Mouse (Mus musculus): Measurements from ENCODE around the gene Nop10. TPM values are rescaled to one million over a fixed set of nuclear protein-coding genes. Genes with fewer than 3 reads are reported as not detected.
"Not testable (repeated sequence)": the region's sequence is repeated elsewhere in the genome, so short reads cannot be mapped to it uniquely, and the experiment has no call there.

Gene Nop10
- polyA plus RNA-seq, 1 experiment from 2014 or later = 160 TPM

- Histone ChIP-seq H3K36me3 (no peaks in the 10 kb centered on the region), H3K4me3 (peak overlapping the region; percentile 65), H3K4me1 (replicated peaks) (peaks cover 61% of the 10 kb centered on the region), H3K27me3 (no peaks in the 10 kb centered on the region), H3K27ac (no peak overlapping the region; the same call in 1 of the 2 replicates), H3K9ac (peak overlapping the region; percentile 87), H3K4me2 (peak overlapping the region; percentile 91), H3K9me3 (no peaks in the 10 kb centered on the region)
- WGBS = 43% methylated on average over 10 of the region's 10 CpGs
- ATAC-seq (ENCODE audit: low FRiP score) = no peak
Measured at GRCm38 (mm10) chr2:112266780-112267179, 5.1 kb downstream of the Nop10 start.

- Histone ChIP-seq H3K4me1 (replicated peaks) (peaks cover 57% of the 10 kb centered on the region), H3K9me3 (no peaks in the 10 kb centered on the region), H3K27me3 (no peaks in the 10 kb centered on the region), H3K27ac (no peak overlapping the region), H3K9ac (0 out of 2 replicates have a peak overlapping the region, but pooled peaks have one; percentile 15), H3K4me3 (peak overlapping the region; percentile 65), H3K36me3 (no peaks in the 10 kb centered on the region), H3K4me2 (peak overlapping the region; percentile 91)
- no peak for ATAC-seq (ENCODE audit: low FRiP score)
- WGBS = 87% methylated on average over 8 of the region's 8 CpGs
Measured at GRCm38 (mm10) chr2:112267547-112268269, 6.0 kb downstream of the Nop10 start.

DNA sequence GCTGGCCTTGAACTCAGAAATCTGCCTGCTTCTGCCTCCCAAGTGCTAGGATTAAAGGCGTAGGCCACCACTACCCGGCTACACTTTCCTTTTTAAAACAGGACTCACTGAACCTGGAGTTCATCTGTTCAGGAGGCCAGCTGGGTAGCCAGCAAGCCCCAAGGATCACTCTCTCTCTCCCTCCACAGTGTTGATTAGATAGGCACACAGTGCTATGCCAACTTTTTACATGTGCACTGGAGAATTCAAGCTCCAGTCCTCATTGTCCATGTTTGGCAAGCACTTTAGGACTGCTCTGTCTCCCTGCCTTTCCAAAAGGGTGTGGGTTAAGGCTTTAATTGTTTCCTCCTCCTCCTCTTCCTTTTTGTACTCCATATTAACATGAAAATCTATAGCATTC lies 8.3 kb downstream of the Nop10 start:
- Histone ChIP-seq H3K27me3 (no peaks in the 10 kb centered on the region), H3K4me2 (peak overlapping the region; percentile 25), H3K4me1 (replicated peaks) (peaks cover 43% of the 10 kb centered on the region), H3K27ac (no peak overlapping the region), H3K9ac (no peak overlapping the region), H3K36me3 (no peaks in the 10 kb centered on the region), H3K4me3 (no peak overlapping the region), H3K9me3 (no peaks in the 10 kb centered on the region)
- 85% methylated on average over 2 of the region's 2 CpGs for WGBS
- ATAC-seq (ENCODE audit: low FRiP score) = no peak

- H3K27me3 ChIP-seq = no peaks in the 10 kb centered on the region
- H3K27ac ChIP-seq = no peak overlapping the region
- no peaks in the 10 kb centered on the region for H3K9me3 ChIP-seq
- ATAC-seq (ENCODE audit: low FRiP score) = no peak
- H3K4me2 ChIP-seq = no peak overlapping the region
- H3K36me3 ChIP-seq = peaks cover 3% of the 10 kb centered on the region; the same call in 1 of the 2 replicates
- no peak overlapping the region for H3K4me3 ChIP-seq
- 89% methylated on average over 2 of the region's 2 CpGs for WGBS
- peaks cover 23% of the 10 kb centered on the region for H3K4me1 ChIP-seq (replicated peaks)
- no peak overlapping the region for H3K9ac ChIP-seq
Measured at GRCm38 (mm10) chr2:112272909-112273308, 11.2 kb downstream of the Nop10 start.

GRCm38 (mm10) chr2:112273474-112273873 lies 11.7 kb downstream of the Nop10 start:
- Histone ChIP-seq H3K27me3 (no peaks in the 10 kb centered on the region), H3K4me1 (replicated peaks) (peaks cover 19% of the 10 kb centered on the region), H3K27ac (no peak overlapping the region), H3K4me3 (no peak overlapping the region), H3K4me2 (no peak overlapping the region), H3K9me3 (no peaks in the 10 kb centered on the region), H3K9ac (no peak overlapping the region), H3K36me3 (peaks cover 3% of the 10 kb centered on the region; the same call in 1 of the 2 replicates)
- ATAC-seq (ENCODE audit: low FRiP score) = no peak
- 92% methylated on average over 6 of the region's 6 CpGs for WGBS

GRCm38 (mm10) chr2:112276870-112277269 lies 15.1 kb downstream of the Nop10 start:
- Histone ChIP-seq H3K9me3 (no peaks in the 10 kb centered on the region), H3K9ac (no peak overlapping the region), H3K36me3 (peaks cover 3% of the 10 kb centered on the region; the same call in 1 of the 2 replicates), H3K4me3 (no peak overlapping the region), H3K27me3 (no peaks in the 10 kb centered on the region), H3K27ac (no peak overlapping the region), H3K4me1 (replicated peaks) (no peaks in the 10 kb centered on the region; the same call in 1 of the 2 replicates), H3K4me2 (no peak overlapping the region)
- 93% methylated on average over 3 of the region's 3 CpGs for WGBS
- no peak for ATAC-seq (ENCODE audit: low FRiP score)

GRCm38 (mm10) chr2:112282846-112283245 lies 21.1 kb downstream of the Nop10 start:
- no peak overlapping the region for H3K9ac ChIP-seq
- H3K9me3 ChIP-seq = no peaks in the 10 kb centered on the region
- no peak overlapping the region for H3K4me3 ChIP-seq
- no peak overlapping the region for H3K27ac ChIP-seq
- H3K27me3 ChIP-seq = no peaks in the 10 kb centered on the region
- no peak for ATAC-seq (ENCODE audit: low FRiP score)
- no peak overlapping the region for H3K4me2 ChIP-seq
- H3K4me1 ChIP-seq (replicated peaks) = peaks cover 10% of the 10 kb centered on the region
- no peaks in the 10 kb centered on the region for H3K36me3 ChIP-seq
- 71% methylated on average over 1 of the region's 1 CpGs for WGBS

- no peaks in the 10 kb centered on the region for H3K36me3 ChIP-seq
- WGBS = 1% methylated on average over 21 of the region's 21 CpGs
- H3K4me1 ChIP-seq (replicated peaks) = peaks cover 10% of the 10 kb centered on the region
- ATAC-seq (ENCODE audit: low FRiP score) = peak; percentile 91
- H3K9ac ChIP-seq = peak overlapping the region; percentile 70
- H3K9me3 ChIP-seq = no peaks in the 10 kb centered on the region
- no peak overlapping the region for H3K27ac ChIP-seq
- H3K27me3 ChIP-seq = no peaks in the 10 kb centered on the region
- peak overlapping the region; percentile 76 for H3K4me2 ChIP-seq
- peak overlapping the region; percentile 41 for H3K4me3 ChIP-seq
Measured at GRCm38 (mm10) chr2:112284363-112285030, 22.8 kb downstream of the Nop10 start.

- Histone ChIP-seq H3K36me3 (no peaks in the 10 kb centered on the region), H3K27me3 (no peaks in the 10 kb centered on the region), H3K27ac (no peak overlapping the region), H3K9ac (no peak overlapping the region), H3K9me3 (no peaks in the 10 kb centered on the region), H3K4me1 (replicated peaks) (peaks cover 10% of the 10 kb centered on the region), H3K4me2 (peak overlapping the region; percentile 76), H3K4me3 (peak overlapping the region; percentile 41)
- no peak for ATAC-seq (ENCODE audit: low FRiP score)
- 57% methylated on average over 6 of the region's 6 CpGs for WGBS
Measured at GRCm38 (mm10) chr2:112285031-112285390, 23.3 kb downstream of the Nop10 start.

DNA sequence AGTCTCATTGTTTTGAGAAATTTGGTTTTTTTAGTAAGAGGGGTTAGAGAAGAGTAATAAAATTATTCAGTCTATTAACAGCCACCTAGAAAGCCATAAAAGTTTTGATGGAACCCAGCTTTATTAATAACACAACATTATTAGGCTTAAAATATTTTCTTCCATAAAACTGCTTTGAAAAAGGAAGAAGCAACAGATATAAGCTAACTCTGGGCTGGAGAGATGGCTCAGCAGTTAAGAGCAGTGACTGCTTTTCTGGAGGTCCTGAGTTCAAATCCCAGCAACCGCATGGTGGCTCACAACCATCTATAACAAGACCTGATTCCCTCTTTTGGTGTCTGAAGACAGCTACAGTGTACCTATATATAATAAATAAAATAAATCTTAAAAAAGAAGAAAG lies 24.3 kb downstream of the Nop10 start:
- not testable (repeated sequence) for H3K36me3 ChIP-seq; H3K27ac ChIP-seq; H3K4me2 ChIP-seq; H3K27me3 ChIP-seq; H3K9ac ChIP-seq; ATAC-seq (ENCODE audit: low FRiP score); H3K9me3 ChIP-seq; H3K4me1 ChIP-seq (replicated peaks); H3K4me3 ChIP-seq
- WGBS = 98% methylated on average over 1 of the region's 1 CpGs

DNA sequence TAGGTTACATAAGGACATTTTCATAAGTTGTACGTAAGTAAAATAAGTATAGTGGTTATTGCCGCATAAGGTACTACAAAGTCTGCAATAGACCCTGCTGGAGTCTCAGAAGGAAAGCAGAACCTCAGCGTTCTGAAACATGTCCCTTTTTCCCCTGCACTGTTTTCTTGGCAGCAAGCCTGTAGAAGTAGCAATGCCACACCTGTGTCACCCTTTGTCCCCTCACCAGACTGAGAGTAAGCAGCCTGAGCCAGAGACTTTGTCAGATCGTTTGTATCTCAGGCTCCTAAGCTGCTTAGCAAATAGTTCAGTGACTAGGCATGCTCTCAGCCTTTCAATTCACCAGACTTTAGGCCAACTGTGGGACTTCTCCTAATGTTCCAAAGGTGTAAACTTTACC lies 25.3 kb downstream of the Nop10 start:
- H3K4me3 ChIP-seq = no peak overlapping the region
- H3K27me3 ChIP-seq = no peaks in the 10 kb centered on the region
- no peaks in the 10 kb centered on the region for H3K36me3 ChIP-seq
- 77% methylated on average over 4 of the region's 4 CpGs for WGBS
- H3K9me3 ChIP-seq = no peaks in the 10 kb centered on the region
- H3K4me1 ChIP-seq (replicated peaks) = peaks cover 10% of the 10 kb centered on the region
- H3K27ac ChIP-seq = no peak overlapping the region
- no peak overlapping the region for H3K9ac ChIP-seq
- no peak overlapping the region for H3K4me2 ChIP-seq
- no peak for ATAC-seq (ENCODE audit: low FRiP score)

GRCm38 (mm10) chr2:112289507-112289906 lies 27.8 kb downstream of the Nop10 start:
- Histone ChIP-seq H3K27ac (no peak overlapping the region), H3K4me3 (no peak overlapping the region), H3K9me3 (no peaks in the 10 kb centered on the region), H3K27me3 (no peaks in the 10 kb centered on the region), H3K4me2 (no peak overlapping the region), H3K4me1 (replicated peaks) (peaks cover 4% of the 10 kb centered on the region), H3K9ac (no peak overlapping the region), H3K36me3 (no peaks in the 10 kb centered on the region)
- ATAC-seq (ENCODE audit: low FRiP score) = no peak
- 96% methylated on average over 3 of the region's 3 CpGs for WGBS

GRCm38 (mm10) chr2:112292823-112293222 lies 31.1 kb downstream of the Nop10 start:
- Histone ChIP-seq H3K36me3 (0 out of 2 replicates have a peak, but pooled peaks cover 2% of the 10 kb centered on the region), H3K9me3 (no peaks in the 10 kb centered on the region), H3K9ac (no peak overlapping the region), H3K27ac (no peak overlapping the region), H3K4me3 (no peak overlapping the region), H3K27me3 (no peaks in the 10 kb centered on the region), H3K4me1 (replicated peaks) (no peaks in the 10 kb centered on the region), H3K4me2 (no peak overlapping the region)
- ATAC-seq (ENCODE audit: low FRiP score) = no peak
- 93% methylated on average over 2 of the region's 2 CpGs for WGBS
